Mouse (Mus musculus) brown adipose tissue, adult 24 weeks (tissue): ENCODE measurements around the gene Ccdc51. TPM values are rescaled to one million over a fixed set of nuclear protein-coding genes. Genes with fewer than 3 reads are reported as not detected.

Experiments
- H3K27ac ChIP-seq: fragments of 200-500 bp; replicated peaks from 2 replicates; pipeline ENCODE4 v1.5.1; 2012; ENCODE audit warnings: low read depth, mild to moderate bottlenecking, low read length
- H3K4me1 ChIP-seq: fragments of 200-500 bp; 2 replicates; pipeline ENCODE4 v1.6.1; 2012; ENCODE audit warnings: low read length, mixed read lengths; ENCODE audit not compliant: control insufficient read depth, insufficient read depth, insufficient read length
- H3K4me3 ChIP-seq: fragments of 200-500 bp; 2 replicates; pipeline ENCODE4 v1.5.1; 2012; ENCODE audit warnings: low read depth, mild to moderate bottlenecking, low read length, moderate library complexity; ENCODE audit not compliant: insufficient read depth
- polyA plus RNA-seq: library from polyadenylated mRNA; stranded (reverse); fragments of >200 nt; gene quantifications from 2 replicates; pipeline ENCODE4 v1.2.4, GENCODE M21; 2012; ENCODE audit not compliant: missing spikeins, insufficient read depth, insufficient read length

Gene Ccdc51
- polyA plus RNA-seq, 1 experiment: 10.8 TPM

DNA sequence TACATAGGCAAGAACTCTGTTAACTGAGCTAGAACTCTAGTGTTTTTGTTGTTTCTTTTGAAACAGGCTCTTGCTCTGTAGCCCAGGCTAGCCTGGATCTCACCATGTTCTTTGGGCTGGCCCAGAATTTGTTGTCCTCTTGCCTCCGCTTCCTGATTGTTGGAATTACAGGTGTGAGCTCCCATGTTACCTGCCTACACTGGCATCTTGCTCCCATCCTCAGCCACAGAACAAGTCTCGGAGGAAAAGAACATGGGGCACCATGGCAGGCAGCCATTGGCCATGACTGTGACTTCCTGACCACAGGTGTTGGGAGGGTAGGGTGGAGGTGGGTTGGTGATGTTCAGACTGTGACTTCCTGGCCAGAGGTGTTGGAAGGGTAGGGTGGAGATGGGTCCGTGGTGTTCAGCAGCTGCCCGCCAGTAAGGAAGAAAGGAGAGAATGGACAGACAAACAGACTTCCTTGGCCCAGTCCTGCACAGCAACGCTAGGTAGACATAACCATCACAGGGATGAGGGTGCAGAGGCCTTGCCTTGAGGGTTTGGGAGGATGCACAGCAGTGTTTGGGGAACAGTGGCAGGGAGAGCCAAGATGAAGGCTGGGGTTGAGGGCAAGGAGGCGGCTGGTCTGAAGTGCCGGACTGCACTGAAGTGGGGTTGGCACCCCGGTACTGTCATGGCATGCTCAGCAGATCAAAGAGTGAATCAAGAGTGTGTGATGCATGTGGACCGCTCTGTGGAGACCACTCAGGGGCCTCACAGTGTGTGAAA lies 29.6 kb upstream of the Ccdc51 start:
- Histone ChIP-seq H3K4me1 (peaks cover 4% of the 10 kb centered on the region), H3K27ac (no peak overlapping the region), H3K4me3 (no peak overlapping the region)

DNA sequence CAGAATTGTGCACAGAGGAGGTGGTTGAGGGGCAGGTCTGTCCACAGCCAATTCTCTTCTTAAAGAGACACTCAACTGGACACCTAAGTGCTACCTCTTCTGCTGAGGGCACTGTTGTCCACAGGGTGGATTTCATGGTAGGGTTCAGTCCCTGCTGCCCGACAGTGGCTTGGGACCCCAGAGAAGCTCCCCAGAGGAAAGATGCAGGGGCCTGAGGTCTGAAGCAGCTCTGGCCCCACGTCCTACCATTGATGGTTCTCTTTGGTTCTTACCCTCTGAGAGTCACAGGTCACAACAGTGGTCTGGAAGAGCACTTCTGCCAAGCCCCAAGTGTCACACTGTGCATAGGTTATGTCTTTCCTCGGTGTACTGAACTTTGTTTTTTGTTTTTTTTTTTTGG lies 28.9 kb upstream of the Ccdc51 start:
- H3K4me1 ChIP-seq: peaks cover 4% of the 10 kb centered on the region
- H3K27ac ChIP-seq: no peak overlapping the region
- H3K4me3 ChIP-seq: no peak overlapping the region

DNA sequence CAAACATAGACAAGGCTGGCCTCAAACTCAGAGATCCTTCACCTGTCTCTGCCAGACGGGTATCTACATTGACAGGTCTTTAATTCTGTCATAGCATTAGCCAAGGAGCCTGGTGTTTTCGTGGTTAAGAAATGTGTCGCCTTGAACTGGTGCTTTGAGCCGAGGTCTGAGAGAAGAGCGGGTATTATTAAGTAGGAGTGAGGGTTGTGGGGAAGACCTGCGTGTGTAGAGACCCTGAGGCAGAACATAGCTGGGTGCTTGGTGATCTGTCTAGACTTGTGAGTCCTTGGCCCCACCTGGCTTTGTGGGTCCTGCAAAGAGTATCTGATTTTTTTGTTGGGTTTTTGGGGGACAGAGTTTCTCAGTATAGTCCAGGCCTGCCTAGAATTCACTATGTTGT lies 28.4 kb upstream of the Ccdc51 start:
- Histone ChIP-seq H3K4me3 (no peak overlapping the region), H3K27ac (no peak overlapping the region), H3K4me1 (peaks cover 4% of the 10 kb centered on the region)

DNA sequence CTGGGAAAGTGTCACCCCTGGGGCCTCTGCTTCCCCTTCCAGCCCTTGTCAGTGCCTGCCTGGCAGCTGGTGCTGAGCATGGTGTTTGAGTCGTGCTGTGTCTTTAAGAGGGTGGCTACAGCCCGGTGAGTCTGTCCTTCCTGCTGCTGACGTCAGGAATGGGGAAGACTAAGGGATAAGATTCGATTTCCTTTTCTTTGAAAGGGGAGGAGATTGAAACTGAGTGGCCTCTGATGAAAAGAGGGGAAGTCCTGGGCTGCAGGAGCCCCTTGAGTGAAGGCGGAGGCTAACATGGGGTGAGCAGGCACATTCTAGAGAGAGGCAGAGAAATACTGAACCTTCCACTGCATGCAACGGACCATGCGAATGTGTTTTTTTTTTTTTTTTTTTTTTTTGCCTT lies 27.6 kb upstream of the Ccdc51 start:
- Histone ChIP-seq H3K4me3 (peak overlapping the region; percentile 53), H3K4me1 (peaks cover 3% of the 10 kb centered on the region)

DNA sequence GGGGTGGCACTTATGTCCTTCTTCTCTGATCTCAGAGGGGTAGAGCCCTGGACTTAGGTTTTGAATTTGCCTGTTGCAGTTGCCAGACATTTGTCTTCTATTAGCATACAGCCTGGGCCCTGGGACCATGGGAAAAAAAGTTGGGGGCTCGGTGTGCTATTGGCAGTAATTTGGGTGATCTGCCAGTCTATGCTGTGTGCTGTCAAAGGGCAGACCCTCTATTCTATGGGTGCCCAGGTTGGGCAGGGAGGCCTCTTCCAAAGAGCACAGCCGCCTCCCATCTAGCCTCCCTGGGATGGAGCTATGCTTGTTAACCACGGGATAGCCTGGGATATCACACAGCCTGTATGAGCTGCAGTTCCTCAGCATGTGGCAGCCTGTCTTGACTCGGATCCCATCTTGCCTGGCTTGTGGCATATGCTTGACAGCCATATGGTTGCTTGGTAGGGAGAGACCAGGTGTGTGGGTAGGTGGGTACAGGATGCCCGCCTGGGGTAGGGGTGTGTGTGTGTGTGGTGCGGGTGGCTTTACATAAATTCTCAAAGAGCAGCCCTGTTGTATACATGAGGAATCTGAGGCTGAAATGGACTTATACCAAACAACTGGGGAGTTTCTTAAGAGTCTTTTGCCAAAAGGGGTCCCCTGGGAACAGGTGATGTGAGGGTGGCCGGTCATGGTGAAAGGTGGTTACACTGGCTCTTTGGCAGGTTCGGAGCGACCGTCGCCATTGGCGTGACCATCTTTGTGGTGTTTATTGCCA lies 26.8 kb upstream of the Ccdc51 start:
- peak overlapping the region; percentile 48 for H3K27ac ChIP-seq
- H3K4me3 ChIP-seq: peak overlapping the region; percentile 53
- no peaks in the 10 kb centered on the region; the same call in 1 of the 2 replicates for H3K4me1 ChIP-seq

More for the DNA sequence above, 27.6 kb upstream of the Ccdc51 start:
- H3K27ac ChIP-seq: peak overlapping the region; percentile 65

DNA sequence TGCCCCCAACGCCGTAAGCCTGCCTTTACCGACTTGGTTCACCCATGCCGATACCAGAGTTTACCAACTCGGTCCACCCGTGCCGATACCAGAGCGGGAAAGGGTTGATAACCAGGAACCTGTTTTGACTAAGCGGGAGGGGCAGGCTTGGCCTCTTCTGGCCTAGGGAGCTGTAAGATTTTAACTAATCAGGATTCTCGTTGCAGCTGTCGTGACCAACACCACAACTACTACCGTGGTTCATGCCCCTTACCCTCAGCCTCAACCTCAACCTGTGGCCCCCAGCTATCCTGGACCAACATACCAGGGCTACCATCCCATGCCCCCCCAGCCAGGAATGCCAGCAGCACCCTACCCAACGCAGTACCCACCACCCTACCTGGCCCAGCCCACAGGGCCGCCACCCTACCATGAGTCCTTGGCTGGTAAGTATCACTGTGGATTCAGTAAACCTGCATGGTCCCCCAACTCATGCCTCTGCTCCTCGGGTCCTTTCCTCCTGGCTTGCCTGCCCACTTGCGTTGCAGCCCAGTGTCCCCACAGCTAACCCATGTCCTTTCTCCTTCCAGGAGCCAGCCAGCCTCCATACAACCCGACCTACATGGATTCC lies 26.1 kb upstream of the Ccdc51 start:
- H3K4me1 ChIP-seq: no peaks in the 10 kb centered on the region; the same call in 1 of the 2 replicates
- peak overlapping the region; percentile 0; the same call in 1 of the 2 replicates for H3K4me3 ChIP-seq
- H3K27ac ChIP-seq: 0 out of 2 replicates have a peak overlapping the region, but pooled peaks have one; percentile 32

DNA sequence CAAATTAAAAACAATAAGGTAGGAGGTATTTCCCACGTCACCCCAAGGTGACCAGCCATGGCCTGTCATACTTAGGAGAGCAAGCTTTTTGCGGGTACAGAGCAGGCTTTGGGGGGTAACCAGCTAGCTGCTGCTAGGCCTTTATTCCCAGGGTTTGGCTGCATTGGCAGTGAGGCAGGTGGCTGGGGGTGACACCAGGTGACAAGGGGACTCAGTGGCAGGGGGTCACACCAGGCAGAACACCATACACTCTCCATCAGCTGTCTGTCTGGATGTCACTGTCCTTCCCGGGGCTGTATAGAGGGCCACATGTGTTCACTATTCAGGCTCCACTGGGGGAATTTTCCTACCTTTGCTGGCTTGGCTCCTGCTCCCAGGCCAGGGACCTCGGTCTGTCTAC lies 25.4 kb upstream of the Ccdc51 start:
- Histone ChIP-seq H3K27ac (peak overlapping the region; percentile 18), H3K4me3 (peak overlapping the region; percentile 8; the same call in 1 of the 2 replicates), H3K4me1 (no peaks in the 10 kb centered on the region; the same call in 1 of the 2 replicates)

DNA sequence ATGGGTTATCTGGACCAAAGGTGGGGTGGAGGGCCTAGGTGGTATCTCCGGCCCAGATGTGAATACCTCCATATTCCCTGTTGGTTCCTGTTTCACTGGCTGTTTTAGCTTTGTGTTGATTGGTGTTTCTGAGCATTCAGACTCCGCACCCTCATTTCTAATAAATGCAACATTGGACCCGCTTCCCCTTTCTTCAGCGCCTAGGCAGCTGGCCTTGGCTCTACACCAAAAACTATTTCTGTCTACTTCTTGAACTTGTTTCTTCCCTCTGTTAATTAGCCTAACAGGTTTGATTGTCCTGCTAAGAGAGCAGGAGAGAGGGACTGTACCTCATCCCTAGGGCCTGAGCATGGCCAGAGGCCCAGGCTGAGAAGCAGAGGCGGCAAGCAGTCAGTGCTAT lies 24.8 kb upstream of the Ccdc51 start:
- Histone ChIP-seq H3K4me1 (no peaks in the 10 kb centered on the region; the same call in 1 of the 2 replicates), H3K27ac (peak overlapping the region; percentile 56), H3K4me3 (peak overlapping the region; percentile 50)

DNA sequence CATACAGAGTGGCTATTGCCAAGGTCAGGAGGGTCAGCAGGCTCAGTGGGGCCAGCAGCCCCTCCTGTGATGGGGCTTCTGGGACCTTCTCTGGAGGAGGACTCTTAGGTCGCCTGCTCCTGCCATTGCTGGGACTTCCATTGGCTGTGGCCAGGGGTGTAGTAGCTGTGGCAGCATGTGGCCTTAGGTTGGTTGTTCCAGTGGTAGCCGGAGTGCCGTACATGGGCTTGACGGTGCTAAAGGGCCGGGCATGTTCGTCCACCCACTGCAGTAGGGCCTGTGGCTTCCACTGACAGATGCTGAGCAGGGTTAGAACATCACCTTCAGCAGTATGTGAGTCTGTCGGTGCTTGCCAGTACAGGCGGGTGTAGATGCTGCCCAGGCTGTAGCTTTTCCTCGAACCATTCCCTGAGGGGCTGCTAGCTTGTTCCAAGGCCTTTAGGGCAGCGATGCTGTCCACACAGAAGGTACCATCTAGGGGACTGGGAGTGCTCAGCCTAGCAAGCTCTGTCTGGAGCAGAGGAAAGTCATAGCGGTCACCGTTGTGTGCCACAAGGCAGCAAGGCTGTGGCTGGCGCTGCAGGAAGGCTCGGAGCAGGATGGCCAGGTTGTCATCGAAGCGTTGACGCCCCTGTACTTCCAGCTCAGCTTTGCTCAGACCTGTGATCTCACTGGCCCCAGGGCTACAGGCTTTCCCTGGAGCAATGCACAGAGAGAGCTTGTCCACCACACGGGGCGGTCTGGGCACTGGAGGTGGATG lies 24.1 kb upstream of the Ccdc51 start:
- Histone ChIP-seq H3K27ac (peak overlapping the region; percentile 56), H3K4me1 (no peaks in the 10 kb centered on the region; the same call in 1 of the 2 replicates), H3K4me3 (peak overlapping the region; percentile 50)

DNA sequence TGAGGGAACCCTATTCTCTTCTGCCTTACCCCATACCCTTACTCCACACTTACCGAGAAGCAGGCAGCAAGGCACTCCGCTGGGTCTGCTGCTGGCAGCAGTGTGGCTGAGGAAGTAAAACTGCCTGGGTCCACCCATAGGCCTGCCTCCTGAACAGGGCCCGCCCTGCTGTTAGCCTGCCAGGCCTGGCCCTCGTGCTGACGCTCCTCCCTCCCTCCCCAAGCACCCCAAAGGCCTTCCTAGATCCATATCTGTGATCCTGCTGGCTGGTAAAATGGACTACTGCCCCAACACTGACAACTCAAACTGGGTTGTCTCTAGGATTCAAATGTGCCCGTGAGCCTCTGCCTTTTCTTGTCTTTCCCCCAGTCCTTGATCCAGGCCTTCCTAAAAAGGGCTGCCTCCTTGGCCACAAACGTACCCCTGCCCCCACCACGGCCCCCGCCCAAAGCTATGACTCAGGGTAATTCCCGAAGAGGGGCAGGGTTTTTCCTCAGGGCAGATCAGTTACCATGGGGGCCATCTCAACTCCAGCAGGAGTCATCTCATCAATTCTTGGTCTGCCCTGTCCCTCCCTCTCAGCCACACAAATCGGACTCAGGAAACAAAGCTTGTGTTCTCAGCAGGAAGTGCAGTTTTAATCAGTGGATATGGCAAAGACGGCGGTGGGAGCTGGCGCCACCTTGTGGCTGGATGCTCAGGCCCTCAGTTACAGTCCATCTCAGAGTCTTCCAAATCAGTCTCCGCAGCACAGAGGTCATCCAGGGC lies 23.0 kb upstream of the Ccdc51 start, which contains the start of gene Trex1:
Trex1 (minus strand) TSS at position 599 of the 768 bp plus-strand sequence.
- Histone ChIP-seq H3K4me1 (no peaks in the 10 kb centered on the region; the same call in 1 of the 2 replicates), H3K27ac (peak within 1 kb of the TSS; percentile 87), H3K4me3 (peak within 1 kb of the TSS; percentile 56)

DNA sequence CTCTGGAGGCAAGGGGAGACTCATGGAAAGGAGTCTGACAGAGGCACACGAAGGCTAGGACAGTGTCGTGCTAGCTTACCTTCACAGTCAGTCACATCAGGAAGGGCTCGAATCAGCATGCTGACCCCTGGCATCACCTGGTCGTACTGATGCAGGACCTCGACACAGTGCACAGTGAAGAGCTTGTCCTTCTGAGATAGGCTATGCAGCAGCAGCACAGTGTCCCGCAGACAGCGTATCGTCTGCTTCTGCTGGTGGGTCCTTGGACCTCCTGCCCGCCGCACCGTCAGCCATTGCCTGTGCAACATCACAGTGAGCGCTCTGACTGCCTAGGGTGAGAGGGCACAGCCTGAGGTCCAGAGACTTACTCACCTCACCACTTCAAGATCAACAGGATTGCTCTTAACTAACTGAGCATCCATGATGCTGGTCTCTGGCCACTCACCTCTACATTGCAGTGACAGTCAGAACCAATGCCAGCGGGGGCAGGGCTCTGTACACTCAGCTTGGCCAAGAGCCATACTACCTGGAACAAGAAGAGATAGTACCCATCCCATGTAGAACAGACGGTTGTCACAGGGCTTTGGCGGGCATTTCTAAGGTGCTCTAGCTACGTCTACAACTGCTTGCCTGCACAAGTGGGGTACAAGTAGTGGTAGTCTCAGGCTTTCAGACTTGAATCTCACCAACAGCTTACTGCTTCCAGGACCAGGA lies 22.0 kb upstream of the Ccdc51 start:
- H3K27ac ChIP-seq: peak overlapping the region; percentile 44; the same call in 1 of the 2 replicates

DNA sequence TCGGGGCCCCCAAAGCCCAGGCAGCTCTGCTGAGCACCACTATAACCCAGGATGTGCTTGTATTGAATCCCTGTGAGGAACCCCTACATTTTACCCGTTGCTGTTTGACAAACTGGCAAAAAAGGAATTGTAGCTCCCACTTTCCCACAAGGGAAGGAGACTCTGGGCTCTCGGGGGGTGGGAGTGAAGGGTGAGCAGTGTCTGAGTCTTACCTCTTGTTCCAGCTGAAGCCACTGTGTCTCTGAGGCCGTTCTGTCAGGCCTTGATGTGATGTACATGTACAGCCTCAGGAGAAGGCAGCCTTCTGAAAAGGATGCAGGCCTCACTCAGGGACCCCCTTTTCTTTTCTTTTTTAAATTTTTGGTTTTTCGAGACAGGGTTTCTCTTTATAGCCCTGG lies 21.4 kb upstream of the Ccdc51 start:
- H3K4me3 ChIP-seq: no peak overlapping the region
- H3K27ac ChIP-seq: no peak overlapping the region
- H3K4me1 ChIP-seq: no peaks in the 10 kb centered on the region

More for the DNA sequence above, 22.0 kb upstream of the Ccdc51 start:
- H3K4me3 ChIP-seq: no peak overlapping the region
- H3K4me1 ChIP-seq: no peaks in the 10 kb centered on the region; the same call in 1 of the 2 replicates

DNA sequence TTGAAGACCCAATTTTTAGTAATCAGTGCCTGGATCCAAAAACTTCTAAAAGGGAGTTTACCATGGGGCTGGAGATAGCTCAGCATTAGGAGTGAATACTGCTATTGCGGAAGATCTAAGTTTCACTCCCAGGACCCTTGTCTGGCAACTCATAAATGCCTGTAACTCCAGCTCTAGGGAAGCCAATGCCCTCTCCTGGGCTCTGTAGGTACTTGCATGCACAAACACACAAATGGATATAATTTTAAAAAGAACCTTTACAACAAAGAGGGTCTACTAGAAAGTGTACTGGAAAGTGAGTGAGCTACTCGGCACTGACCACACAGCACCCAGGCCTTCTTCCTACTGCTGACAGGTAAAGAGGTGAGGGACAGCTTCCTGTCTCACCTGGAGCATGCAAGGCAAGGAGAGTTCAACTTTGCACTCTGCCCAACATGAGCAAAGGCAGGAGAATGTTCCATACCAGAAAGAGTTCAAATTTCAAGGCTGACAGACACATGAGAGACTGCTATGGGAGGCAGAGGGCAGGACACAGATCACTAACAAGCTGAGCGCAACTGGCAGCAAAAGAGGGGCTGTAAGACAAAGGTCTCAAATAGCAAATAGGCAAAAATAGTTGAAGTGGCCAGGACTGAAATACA lies 14.1 kb upstream of the Ccdc51 start:
- Histone ChIP-seq H3K27ac (no peak overlapping the region), H3K4me3 (no peak overlapping the region), H3K4me1 (0 out of 2 replicates have a peak, but pooled peaks cover 2% of the 10 kb centered on the region)
